Mouse (Mus musculus) testis, adult 2 months (tissue): ENCODE data around the gene Gpx3.

Experiments
- CTCF ChIP-seq: fragments of 200-500 bp; IDR thresholded peaks from 2 replicates; pipeline ENCODE4 v1.5.1; 2012; ENCODE audit warnings: low read depth, mild to moderate bottlenecking, inconsistent platforms, low read length, moderate library complexity; ENCODE audit not compliant: control insufficient read depth, insufficient read depth, insufficient replicate concordance
- POLR2A ChIP-seq: fragments of 200-500 bp; IDR thresholded peaks from 2 replicates; pipeline ENCODE4 v1.6.1; 2012; ENCODE audit warnings: low read depth, mild to moderate bottlenecking, inconsistent platforms, low read length, moderate library complexity; ENCODE audit not compliant: control insufficient read depth

GRCm38 (mm10) chr11:54921798-54922197 lies 19.5 kb downstream of the Gpx3 start:
- TF ChIP-seq POLR2A = no peak
- TF ChIP-seq CTCF = no peak
